Mouse (Mus musculus): Measurements from ENCODE around the gene 1700008O03Rik. TPM values are rescaled to one million over a fixed set of nuclear protein-coding genes. Genes with fewer than 3 reads are reported as not detected.

The 1700008O03Rik gene
- total RNA-seq, 2 experiments from 2014 or later: 3.0 to 3.3 TPM

DNA sequence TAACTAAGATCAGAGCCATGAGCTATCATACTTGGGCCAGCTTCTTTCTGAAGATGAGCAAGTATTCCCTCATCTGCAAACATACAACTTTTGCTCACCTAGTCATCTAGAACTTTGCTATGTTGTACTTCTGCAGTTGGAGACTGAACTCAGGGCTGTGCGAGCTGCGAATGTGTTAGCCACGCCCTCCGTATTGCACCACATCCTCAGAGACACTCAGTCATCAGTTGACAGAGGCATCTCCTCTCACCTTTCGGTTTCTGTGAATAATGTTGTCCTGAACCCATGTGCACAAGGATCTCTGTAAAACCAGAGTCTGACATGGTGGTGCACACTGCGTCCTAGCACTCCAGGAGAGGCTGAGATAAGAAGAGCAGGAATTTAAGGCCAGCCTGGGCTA lies 16.1 kb upstream of the 1700008O03Rik start:
- H3K27ac ChIP-seq: no peak overlapping the region
- no peak for DNase-seq (ENCODE audit: low spot score in 2 of 2)
- no peak overlapping the region for H3K4me3 ChIP-seq
- no peak for TF ChIP-seq CTCF (conservative IDR thresholded peaks at IDR 0.05)

- DNase-seq (ENCODE audit: low spot score in 2 of 2): peak in 1 of 2 experiments; percentile 63
- peak; percentile 81 for TF ChIP-seq CTCF (conservative IDR thresholded peaks at IDR 0.05)
- Histone ChIP-seq H3K27ac (no peak overlapping the region), H3K4me3 (no peak overlapping the region)
Observed at GRCm38 (mm10) chr7:44398570-44398969, 12.9 kb upstream of the 1700008O03Rik start.

GRCm38 (mm10) chr7:44393284-44393683 lies 7.7 kb upstream of the 1700008O03Rik start:
- no peak for DNase-seq (ENCODE audit: low spot score in 2 of 2)
- Histone ChIP-seq H3K27ac (no peak overlapping the region), H3K4me3 (no peak overlapping the region)
- TF ChIP-seq CTCF (conservative IDR thresholded peaks at IDR 0.05): no peak

DNA sequence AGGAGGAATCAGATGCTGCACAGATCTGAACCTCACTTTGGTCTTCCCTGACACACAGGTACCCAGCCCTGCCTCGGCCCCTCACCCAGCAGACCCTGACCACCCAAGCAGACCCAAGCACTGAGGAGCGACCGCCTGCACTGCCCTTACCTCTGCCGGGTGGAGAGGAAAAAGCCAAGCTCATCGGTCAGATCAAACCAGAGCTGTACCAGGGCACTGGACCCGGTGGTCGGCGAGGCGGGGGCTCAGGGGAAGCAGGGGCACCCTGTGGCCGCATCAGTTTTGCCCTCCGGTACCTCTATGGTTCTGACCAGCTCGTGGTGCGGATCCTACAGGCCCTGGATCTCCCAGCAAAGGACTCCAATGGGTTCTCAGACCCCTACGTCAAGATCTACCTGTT lies 6.7 kb upstream of the 1700008O03Rik start:
- Histone ChIP-seq H3K4me3 (no peak overlapping the region), H3K27ac (no peak overlapping the region)
- DNase-seq (ENCODE audit: low spot score in 2 of 2): no peak
- TF ChIP-seq CTCF (conservative IDR thresholded peaks at IDR 0.05): no peak

DNA sequence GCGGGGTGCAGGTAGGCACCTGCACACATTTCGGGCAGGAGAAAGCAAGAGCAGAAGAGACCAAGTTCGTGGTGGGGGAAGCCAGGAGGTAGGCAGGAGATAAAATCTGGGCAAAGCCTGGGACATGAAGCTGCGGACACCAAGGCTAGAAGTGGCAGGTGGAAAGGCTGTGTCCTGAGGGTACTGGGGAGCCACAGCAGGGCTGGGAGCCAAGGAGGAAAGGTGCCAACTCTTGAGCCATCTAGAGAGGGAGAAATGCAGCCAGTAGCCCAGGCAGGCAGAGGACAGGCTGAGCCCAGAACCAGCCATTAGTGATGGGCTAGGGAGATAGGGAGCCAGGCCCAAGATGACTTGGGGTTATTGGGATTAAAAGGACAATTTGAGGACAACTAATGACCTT lies 6.2 kb upstream of the 1700008O03Rik start:
- TF ChIP-seq CTCF (conservative IDR thresholded peaks at IDR 0.05): no peak
- H3K27ac ChIP-seq: no peak overlapping the region
- DNase-seq (ENCODE audit: low spot score in 2 of 2): no peak
- H3K4me3 ChIP-seq: no peak overlapping the region

- H3K27ac ChIP-seq: peak overlapping the region; percentile 90
- TF ChIP-seq CTCF (conservative IDR thresholded peaks at IDR 0.05): no peak
- H3K4me3 ChIP-seq: peak overlapping the region; percentile 85
- no peak for DNase-seq (ENCODE audit: low spot score in 2 of 2)
Observed at GRCm38 (mm10) chr7:44384716-44385059, 932 bp downstream of the 1700008O03Rik start.

DNA sequence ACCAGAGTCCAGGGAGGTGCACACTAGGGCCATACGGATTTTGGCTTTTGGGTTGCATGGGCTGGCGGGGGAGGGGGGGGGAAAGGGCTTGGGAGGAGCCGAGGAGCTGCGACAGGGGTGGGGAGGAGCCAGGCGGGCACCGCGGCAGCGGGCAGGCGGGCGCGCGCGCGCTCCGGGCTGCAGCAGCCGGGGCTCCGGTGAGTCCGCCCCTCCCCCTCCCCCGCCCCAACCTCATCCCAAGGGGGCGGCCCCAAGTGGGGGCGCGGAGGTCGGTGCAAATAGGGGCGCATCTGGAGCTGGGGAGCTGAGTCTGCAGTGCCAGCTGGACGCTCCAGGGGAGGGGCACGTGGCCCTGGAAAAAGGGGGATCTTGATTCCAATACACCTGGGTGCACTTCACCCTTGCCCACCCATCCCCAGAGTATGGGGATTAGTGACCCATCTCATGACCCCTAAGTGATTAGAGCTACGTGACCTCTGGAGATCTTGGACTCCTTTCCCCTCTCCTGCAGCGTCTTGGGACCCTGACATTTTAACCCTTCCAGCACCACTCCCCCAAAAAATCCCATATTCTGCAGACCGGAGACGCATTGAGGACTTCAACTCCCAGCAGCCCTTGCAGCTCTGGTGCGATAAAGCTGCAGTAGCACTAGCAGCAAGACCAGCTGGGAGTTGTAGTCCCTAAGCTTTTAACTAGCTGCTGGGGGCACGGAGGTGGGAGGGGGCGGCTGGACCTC lies 1.5 kb downstream of the 1700008O03Rik start, which contains the start of gene Syt3:
TSS of gene Syt3 (plus strand) at position 123 of the 736 bp plus-strand sequence.
- TF ChIP-seq CTCF (conservative IDR thresholded peaks at IDR 0.05): no peak
- Histone ChIP-seq H3K27ac (peak within 1 kb of the TSS; percentile 90), H3K4me3 (peak within 1 kb of the TSS; percentile 85)
- DNase-seq (ENCODE audit: low spot score in 2 of 2): peak; percentile 72 to 78

DNA sequence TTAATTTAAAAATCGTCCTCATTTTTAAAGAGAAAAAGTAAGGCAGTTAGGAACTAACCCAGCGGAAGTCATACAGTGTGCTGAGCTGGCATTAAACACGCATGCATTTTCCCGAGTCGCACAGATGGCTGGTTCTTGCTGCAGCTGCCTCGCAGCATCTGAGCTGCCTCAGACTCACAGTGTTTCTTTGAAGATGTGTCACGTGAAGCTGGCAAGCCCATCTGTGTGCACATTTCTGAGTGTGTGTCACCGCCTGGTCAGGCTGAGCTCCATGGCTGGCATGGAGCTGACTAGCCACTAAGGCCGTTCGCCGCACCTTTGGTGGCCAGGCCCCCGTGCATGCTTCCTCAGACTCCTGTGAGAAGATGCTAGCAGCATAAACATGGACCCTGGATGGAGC lies 3.1 kb downstream of the 1700008O03Rik start:
- TF ChIP-seq CTCF (conservative IDR thresholded peaks at IDR 0.05): no peak
- peak; percentile 83 to 88 for DNase-seq (ENCODE audit: low spot score in 2 of 2)
- Histone ChIP-seq H3K27ac (peak overlapping the region; percentile 90), H3K4me3 (no peak overlapping the region)

DNA sequence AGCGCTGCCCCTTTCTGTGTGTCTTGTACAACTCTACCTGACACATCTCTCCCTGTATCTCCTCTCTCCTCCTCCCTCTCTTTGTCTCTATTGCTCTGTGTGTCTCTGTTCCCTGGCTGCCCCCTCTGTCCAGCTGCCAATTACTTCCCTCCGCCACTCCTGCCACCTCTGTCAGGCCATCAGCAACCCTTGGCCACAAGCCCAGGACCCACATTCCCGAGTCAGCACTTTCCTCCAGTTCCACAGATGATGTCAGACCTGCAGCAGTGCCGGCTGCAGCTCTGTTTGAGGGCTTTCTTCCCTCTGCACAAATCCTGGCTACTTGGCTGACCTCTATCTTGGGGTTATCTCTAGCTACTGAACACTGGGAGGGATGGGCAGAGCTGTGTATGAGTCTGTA lies 7.3 kb downstream of the 1700008O03Rik start:
- Histone ChIP-seq H3K27ac (no peak overlapping the region), H3K4me3 (no peak overlapping the region)
- no peak for TF ChIP-seq CTCF (conservative IDR thresholded peaks at IDR 0.05)
- no peak for DNase-seq (ENCODE audit: low spot score in 2 of 2)

- Histone ChIP-seq H3K4me3 (no peak overlapping the region), H3K27ac (no peak overlapping the region)
- no peak for DNase-seq (ENCODE audit: low spot score in 2 of 2)
- TF ChIP-seq CTCF (conservative IDR thresholded peaks at IDR 0.05): no peak
Observed at GRCm38 (mm10) chr7:44375793-44376192, 9.8 kb downstream of the 1700008O03Rik start.

GRCm38 (mm10) chr7:44375207-44375606 lies 10.4 kb downstream of the 1700008O03Rik start:
- Histone ChIP-seq H3K4me3 (peak overlapping the region; percentile 73), H3K27ac (peak overlapping the region; percentile 98)
- TF ChIP-seq CTCF (conservative IDR thresholded peaks at IDR 0.05): no peak
- DNase-seq (ENCODE audit: low spot score in 2 of 2): no peak

- Histone ChIP-seq H3K4me3 (peak overlapping the region; percentile 73), H3K27ac (peak overlapping the region; percentile 98)
- TF ChIP-seq CTCF (conservative IDR thresholded peaks at IDR 0.05): no peak
- DNase-seq (ENCODE audit: low spot score in 2 of 2): no peak
Observed at GRCm38 (mm10) chr7:44374756-44375155, 10.9 kb downstream of the 1700008O03Rik start.

DNA sequence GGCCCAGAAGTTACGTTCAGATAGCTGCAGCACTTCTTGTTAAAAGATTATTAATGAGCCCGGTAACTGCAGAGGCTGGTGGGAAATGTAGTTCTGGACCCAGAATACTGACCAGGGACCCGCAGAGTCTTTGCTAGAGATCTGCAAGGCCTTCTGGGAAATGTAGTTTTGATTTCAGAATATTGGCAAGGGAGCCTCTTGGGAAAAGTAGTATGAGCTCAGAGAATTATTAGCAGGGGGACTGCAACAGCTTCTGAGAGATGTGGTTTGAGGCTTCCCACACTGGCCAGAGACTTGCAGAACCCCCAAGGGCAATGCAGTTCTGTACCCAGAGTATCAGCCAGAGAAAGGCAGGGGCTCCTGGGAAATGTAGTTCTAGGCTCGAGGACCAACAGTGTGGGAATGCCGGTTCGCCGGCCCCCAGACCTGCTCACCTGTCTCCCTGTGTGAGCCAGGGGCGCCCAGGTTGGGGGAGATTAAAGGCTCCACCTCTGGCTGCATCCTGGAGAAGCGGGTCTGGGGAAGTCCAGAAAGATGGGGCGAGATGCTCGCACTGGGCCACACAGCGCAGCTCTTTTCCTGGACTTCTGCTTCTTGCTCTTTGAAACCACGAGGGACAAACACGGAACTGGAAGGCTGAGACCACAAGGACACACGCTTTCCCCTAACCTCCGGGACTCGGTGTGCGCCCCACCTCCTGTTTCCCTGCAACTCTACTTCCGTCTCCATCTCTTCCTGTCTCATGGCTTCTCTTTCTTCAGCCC lies 11.5 kb downstream of the 1700008O03Rik start:
- Histone ChIP-seq H3K4me3 (peak overlapping the region; percentile 73), H3K27ac (peak overlapping the region; percentile 98)
- TF ChIP-seq CTCF (conservative IDR thresholded peaks at IDR 0.05): no peak
- DNase-seq (ENCODE audit: low spot score in 2 of 2): peak; percentile 87 to 95
